Mouse (Mus musculus) brain, embryonic 14.5 days (tissue): ENCODE data around the gene Krt9.

Experiments
- CTCF ChIP-seq: fragments of 200-500 bp; IDR thresholded peaks from 2 replicates; pipeline ENCODE4 v1.5.1; 2012; ENCODE audit warnings: inconsistent platforms, mild to moderate bottlenecking, moderate library complexity, borderline replicate concordance; ENCODE audit not compliant: insufficient read depth, insufficient read length; ENCODE audit errors: extremely low read depth
- POLR2A ChIP-seq: fragments of 200-500 bp; IDR thresholded peaks from 2 replicates; pipeline ENCODE4 v1.6.1; 2012; ENCODE audit warnings: mild to moderate bottlenecking, inconsistent platforms, borderline replicate concordance; ENCODE audit not compliant: poor library complexity, insufficient read depth, insufficient read length, severe bottlenecking; ENCODE audit errors: extremely low read depth

GRCm38 (mm10) chr11:100186736-100187135 is 6.3 kb downstream of the Krt9 start:
- no peak for TF ChIP-seq POLR2A
- no peak for TF ChIP-seq CTCF
